Mouse (Mus musculus): ENCODE data around the gene Sdc1. TPM values are rescaled to one million over a fixed set of nuclear protein-coding genes. Genes with fewer than 3 reads are reported as not detected.

Sdc1 gene
- polyA plus RNA-seq (2012; rRNA removed): 268 and 329 TPM in 2 replicates
- 238 and 240 TPM in 2 replicates for polyA plus RNA-seq (2014; fragmentation: Nextera tagmentation; extraction: Ambion mirVana)

- H3K9ac ChIP-seq (ENCODE audit: low read depth, low read length, severe bottlenecking): peak within 1 kb of the TSS; percentile 94
- no peaks in the 10 kb centered on the region for H3K36me3 ChIP-seq (ENCODE audit: control insufficient read depth, insufficient read depth, low read length)
- H3K9me3 ChIP-seq (ENCODE audit: control insufficient read depth, low read length): no peaks in the 10 kb centered on the region
- H3K4me2 ChIP-seq (replicated peaks; ENCODE audit: low read depth, low read length, severe bottlenecking): peak within 1 kb of the TSS; percentile 89
- under 1% methylated on average over 54 of the region's 67 CpGs for WGBS
- H3K27ac ChIP-seq (replicated peaks; ENCODE audit: low read depth, low read length): peak within 1 kb of the TSS; percentile 92
- peak; percentile 98; the same call in 1 of the 2 replicates for TF ChIP-seq POLR2A (IDR thresholded peaks at IDR 0.05; ENCODE audit: borderline replicate concordance, extremely low read depth, insufficient read depth, insufficient read length)
- DNase-seq (ENCODE audit: low spot score): peak; percentile 92
- peak; percentile 90 for ATAC-seq (ENCODE audit: low FRiP score, low read depth)
- H3K4me1 ChIP-seq (ENCODE audit: control insufficient read depth, insufficient read depth, low read length): peaks cover 32% of the 10 kb centered on the region
- no peaks in the 10 kb centered on the region for H3K27me3 ChIP-seq (ENCODE audit: control insufficient read depth, insufficient read depth, low read length)
- peak within 1 kb of the TSS; percentile 66 for H3K4me3 ChIP-seq (replicated peaks; ENCODE audit: low read length)
These were observed at the start of gene Sdc1 for GRCm38 (mm10) chr12:8770946-8771843. Gene Sdc1 (plus strand): TSS chr12:8771323.

GRCm38 (mm10) chr12:8726890-8727289, 44.2 kb upstream of the Sdc1 start:
- Histone ChIP-seq H3K36me3 (ENCODE audit: control insufficient read depth, insufficient read depth, low read length) (peaks cover 66% of the 10 kb centered on the region), H3K9ac (ENCODE audit: low read depth, low read length, severe bottlenecking) (no peak overlapping the region), H3K4me1 (ENCODE audit: control insufficient read depth, insufficient read depth, low read length) (0 out of 2 replicates have a peak, but pooled peaks cover 6% of the 10 kb centered on the region), H3K27ac (replicated peaks; ENCODE audit: low read depth, low read length) (no peak overlapping the region), H3K4me2 (replicated peaks; ENCODE audit: low read depth, low read length, severe bottlenecking) (no peak overlapping the region), H3K4me3 (replicated peaks; ENCODE audit: low read length) (no peak overlapping the region), H3K27me3 (ENCODE audit: control insufficient read depth, insufficient read depth, low read length) (no peaks in the 10 kb centered on the region), H3K9me3 (ENCODE audit: control insufficient read depth, low read length) (no peaks in the 10 kb centered on the region)
- WGBS: 45% methylated on average over 1 of the region's 1 CpGs
- ATAC-seq (ENCODE audit: low FRiP score, low read depth) (no peak), DNase-seq (ENCODE audit: low spot score) (no peak)
- no peak for TF ChIP-seq POLR2A (IDR thresholded peaks at IDR 0.05; ENCODE audit: borderline replicate concordance, extremely low read depth, insufficient read depth, insufficient read length)

GRCm38 (mm10) chr12:8728739-8729138, 42.4 kb upstream of the Sdc1 start:
- no peak overlapping the region for H3K27ac ChIP-seq (replicated peaks; ENCODE audit: low read depth, low read length)
- ATAC-seq (ENCODE audit: low FRiP score, low read depth) (no peak), DNase-seq (ENCODE audit: low spot score) (peak; percentile 9)
- 0 out of 2 replicates have a peak, but pooled peaks cover 6% of the 10 kb centered on the region for H3K4me1 ChIP-seq (ENCODE audit: control insufficient read depth, insufficient read depth, low read length)
- H3K27me3 ChIP-seq (ENCODE audit: control insufficient read depth, insufficient read depth, low read length): no peaks in the 10 kb centered on the region
- H3K36me3 ChIP-seq (ENCODE audit: control insufficient read depth, insufficient read depth, low read length): peaks cover 57% of the 10 kb centered on the region
- no peak overlapping the region for H3K4me2 ChIP-seq (replicated peaks; ENCODE audit: low read depth, low read length, severe bottlenecking)
- no peaks in the 10 kb centered on the region for H3K9me3 ChIP-seq (ENCODE audit: control insufficient read depth, low read length)
- 39% methylated on average over 2 of the region's 2 CpGs for WGBS
- H3K9ac ChIP-seq (ENCODE audit: low read depth, low read length, severe bottlenecking): no peak overlapping the region
- TF ChIP-seq POLR2A (IDR thresholded peaks at IDR 0.05; ENCODE audit: borderline replicate concordance, extremely low read depth, insufficient read depth, insufficient read length): no peak
- H3K4me3 ChIP-seq (replicated peaks; ENCODE audit: low read length): no peak overlapping the region

GRCm38 (mm10) chr12:8753654-8754053, 17.5 kb upstream of the Sdc1 start:
- no peak for TF ChIP-seq POLR2A (IDR thresholded peaks at IDR 0.05; ENCODE audit: borderline replicate concordance, extremely low read depth, insufficient read depth, insufficient read length)
- DNase-seq (ENCODE audit: low spot score) (no peak), ATAC-seq (ENCODE audit: low FRiP score, low read depth) (no peak)

GRCm38 (mm10) chr12:8754116-8754515, 17.0 kb upstream of the Sdc1 start:
- no peak overlapping the region for H3K4me3 ChIP-seq (replicated peaks; ENCODE audit: low read length)
- H3K4me1 ChIP-seq (ENCODE audit: control insufficient read depth, insufficient read depth, low read length): no peaks in the 10 kb centered on the region
- no peaks in the 10 kb centered on the region for H3K27me3 ChIP-seq (ENCODE audit: control insufficient read depth, insufficient read depth, low read length)
- H3K9me3 ChIP-seq (ENCODE audit: control insufficient read depth, low read length): no peaks in the 10 kb centered on the region
- H3K4me2 ChIP-seq (replicated peaks; ENCODE audit: low read depth, low read length, severe bottlenecking): no peak overlapping the region
- DNase-seq (ENCODE audit: low spot score) (no peak), ATAC-seq (ENCODE audit: low FRiP score, low read depth) (no peak)
- TF ChIP-seq POLR2A (IDR thresholded peaks at IDR 0.05; ENCODE audit: borderline replicate concordance, extremely low read depth, insufficient read depth, insufficient read length): no peak
- H3K36me3 ChIP-seq (ENCODE audit: control insufficient read depth, insufficient read depth, low read length): peaks cover 59% of the 10 kb centered on the region
- no peak overlapping the region for H3K9ac ChIP-seq (ENCODE audit: low read depth, low read length, severe bottlenecking)
- 85% methylated on average over 4 of the region's 4 CpGs for whole genome bisulfite sequencing
- no peak overlapping the region for H3K27ac ChIP-seq (replicated peaks; ENCODE audit: low read depth, low read length)

More at GRCm38 (mm10) chr12:8753654-8754053, 17.5 kb upstream of the Sdc1 start:
- Histone ChIP-seq H3K9ac (ENCODE audit: low read depth, low read length, severe bottlenecking) (no peak overlapping the region), H3K9me3 (ENCODE audit: control insufficient read depth, low read length) (no peaks in the 10 kb centered on the region), H3K4me3 (replicated peaks; ENCODE audit: low read length) (no peak overlapping the region), H3K4me1 (ENCODE audit: control insufficient read depth, insufficient read depth, low read length) (no peaks in the 10 kb centered on the region), H3K27ac (replicated peaks; ENCODE audit: low read depth, low read length) (no peak overlapping the region), H3K4me2 (replicated peaks; ENCODE audit: low read depth, low read length, severe bottlenecking) (no peak overlapping the region), H3K27me3 (ENCODE audit: control insufficient read depth, insufficient read depth, low read length) (no peaks in the 10 kb centered on the region), H3K36me3 (ENCODE audit: control insufficient read depth, insufficient read depth, low read length) (peaks cover 63% of the 10 kb centered on the region)
- 97% methylated on average over 2 of the region's 2 CpGs for WGBS

Measured in limb, embryonic 14.5 days (tissue).